Mouse (Mus musculus) C2C12 (cell line): ENCODE results near the gene Cfap61. TPM values are rescaled to one million over a fixed set of nuclear protein-coding genes. Genes with fewer than 3 reads are reported as not detected.

Experiments
- H3K27me3 ChIP-seq: one replicate; pipeline ENCODE4 v1.6.1; 2011; ENCODE audit not compliant: control insufficient read depth, insufficient read depth, insufficient read length
- H3K36me3 ChIP-seq: one replicate; pipeline ENCODE4 v1.6.1; 2011; ENCODE audit not compliant: control insufficient read depth, insufficient read depth
- H3K4me3 ChIP-seq: one replicate; pipeline ENCODE4 v1.5.1; 2011; ENCODE audit warnings: mild to moderate bottlenecking, control low read depth; ENCODE audit not compliant: poor library complexity, insufficient read depth, severe bottlenecking
- H3K79me2 ChIP-seq: one replicate; pipeline ENCODE4 v1.6.1; 2011; ENCODE audit not compliant: control insufficient read depth, insufficient read depth
- H3K79me3 ChIP-seq: one replicate; pipeline ENCODE4 v1.6.1; 2011; ENCODE audit warnings: low read depth, control low read depth
- H3ac ChIP-seq: one replicate; pipeline ENCODE3; 2011; ENCODE audit warnings: low read depth; ENCODE audit not compliant: control insufficient read depth, insufficient read length
- CEBPB ChIP-seq: IDR thresholded peaks from one replicate; pipeline ENCODE4 v1.6.1; 2011; ENCODE audit warnings: low read depth, mild to moderate bottlenecking, control low read depth, moderate library complexity
- CTCF ChIP-seq: IDR thresholded peaks from one replicate; pipeline ENCODE4 v1.5.1; 2011; ENCODE audit not compliant: control insufficient read depth, insufficient read depth, insufficient read length
- FOSL1 ChIP-seq: IDR thresholded peaks from one replicate; pipeline ENCODE4 v1.8.0; 2011; ENCODE audit warnings: mild to moderate bottlenecking, low read length; ENCODE audit not compliant: poor library complexity, insufficient read depth, severe bottlenecking
- MAX ChIP-seq: IDR thresholded peaks from one replicate; pipeline ENCODE4 v1.6.1; 2011; ENCODE audit warnings: mild to moderate bottlenecking, control low read depth
- MYOD1 ChIP-seq: IDR thresholded peaks from one replicate; pipeline ENCODE4 v1.6.1; 2011; ENCODE audit warnings: low read depth; ENCODE audit not compliant: control insufficient read depth, insufficient read length
- MYOG ChIP-seq: IDR thresholded peaks from one replicate; pipeline ENCODE4 v1.6.1; 2011; ENCODE audit not compliant: control insufficient read depth, insufficient read length; ENCODE audit errors: extremely low read depth
- USF1 ChIP-seq: IDR thresholded peaks from one replicate; pipeline ENCODE4 v1.6.1; 2011; ENCODE audit warnings: low read depth, mild to moderate bottlenecking, control low read depth, moderate library complexity
- polyA plus RNA-seq: library from polyadenylated mRNA; unstranded; fragments of >200 nt; fragmentation: generic; extraction: Trizol; gene quantifications from one replicate; pipeline ENCODE4 v1.2.1, GENCODE M21; 2012; ENCODE audit warnings: missing spikeins

Cfap61 gene
- polyA plus RNA-seq, 1 experiment: 0.06 TPM

- no peaks in the 10 kb centered on the region for H3K79me3 ChIP-seq
- H3ac ChIP-seq: no peak overlapping the region
- no peaks in the 10 kb centered on the region for H3K36me3 ChIP-seq
- TF ChIP-seq CTCF (no peak), MAX (no peak), USF1 (no peak), CEBPB (no peak), MYOD1 (no peak), MYOG (no peak), FOSL1 (no peak)
- H3K27me3 ChIP-seq: no peaks in the 10 kb centered on the region
- no peaks in the 10 kb centered on the region for H3K79me2 ChIP-seq
- no peak overlapping the region for H3K4me3 ChIP-seq
Measured at GRCm38 (mm10) chr2:146128622-146129021, 194.0 kb downstream of the Cfap61 start.

GRCm38 (mm10) chr2:146130514-146130913 lies 195.9 kb downstream of the Cfap61 start:
- Histone ChIP-seq H3ac (no peak overlapping the region), H3K36me3 (no peaks in the 10 kb centered on the region), H3K27me3 (no peaks in the 10 kb centered on the region), H3K79me3 (no peaks in the 10 kb centered on the region), H3K79me2 (no peaks in the 10 kb centered on the region), H3K4me3 (no peak overlapping the region)
- TF ChIP-seq CEBPB (no peak), CTCF (no peak), USF1 (no peak), MAX (no peak), FOSL1 (no peak), MYOD1 (no peak), MYOG (no peak)

- Histone ChIP-seq H3K4me3 (no peak overlapping the region), H3K27me3 (no peaks in the 10 kb centered on the region), H3K79me2 (no peaks in the 10 kb centered on the region), H3K36me3 (no peaks in the 10 kb centered on the region), H3K79me3 (no peaks in the 10 kb centered on the region), H3ac (no peak overlapping the region)
- TF ChIP-seq USF1 (no peak), MAX (no peak), MYOG (no peak), FOSL1 (no peak), CTCF (no peak), MYOD1 (no peak), CEBPB (no peak)
Measured at GRCm38 (mm10) chr2:146134275-146134674, 199.7 kb downstream of the Cfap61 start.

GRCm38 (mm10) chr2:146140711-146141110 lies 206.1 kb downstream of the Cfap61 start:
- H3K4me3 ChIP-seq: no peak overlapping the region
- H3K36me3 ChIP-seq: no peaks in the 10 kb centered on the region
- TF ChIP-seq FOSL1 (no peak), MAX (no peak), CTCF (no peak), MYOD1 (no peak), USF1 (no peak), CEBPB (no peak), MYOG (no peak)
- H3K79me3 ChIP-seq: no peaks in the 10 kb centered on the region
- no peak overlapping the region for H3ac ChIP-seq
- no peaks in the 10 kb centered on the region for H3K27me3 ChIP-seq
- no peaks in the 10 kb centered on the region for H3K79me2 ChIP-seq

GRCm38 (mm10) chr2:146147306-146147705 lies 212.7 kb downstream of the Cfap61 start:
- H3K79me2 ChIP-seq: no peaks in the 10 kb centered on the region
- no peaks in the 10 kb centered on the region for H3K79me3 ChIP-seq
- no peaks in the 10 kb centered on the region for H3K27me3 ChIP-seq
- H3K36me3 ChIP-seq: no peaks in the 10 kb centered on the region
- TF ChIP-seq CEBPB: no peak
- no peak for TF ChIP-seq USF1
- no peak for TF ChIP-seq MYOD1
- no peak for TF ChIP-seq MYOG
- TF ChIP-seq MAX: no peak
- TF ChIP-seq FOSL1: no peak
- no peak for TF ChIP-seq CTCF
- no peak overlapping the region for H3ac ChIP-seq
- no peak overlapping the region for H3K4me3 ChIP-seq

GRCm38 (mm10) chr2:146147801-146148200 lies 213.2 kb downstream of the Cfap61 start:
- no peaks in the 10 kb centered on the region for H3K79me3 ChIP-seq
- no peak overlapping the region for H3K4me3 ChIP-seq
- no peaks in the 10 kb centered on the region for H3K79me2 ChIP-seq
- H3K27me3 ChIP-seq: no peaks in the 10 kb centered on the region
- no peaks in the 10 kb centered on the region for H3K36me3 ChIP-seq
- no peak overlapping the region for H3ac ChIP-seq
- TF ChIP-seq CEBPB (no peak), FOSL1 (no peak), CTCF (no peak), USF1 (no peak), MYOD1 (no peak), MAX (no peak), MYOG (no peak)
